Mouse (Mus musculus) testis, adult 2 months (tissue): ENCODE measurements around the gene Zbtb38. TPM values are rescaled to one million over a fixed set of nuclear protein-coding genes. Genes with fewer than 3 reads are reported as not detected.

Source experiments
- H3K27ac ChIP-seq: fragments of 200-500 bp; 2 replicates; pipeline ENCODE4 v1.5.1; 2012; ENCODE audit warnings: low read depth, low read length; ENCODE audit not compliant: control insufficient read depth, insufficient read depth
- H3K27me3 ChIP-seq: fragments of 200-500 bp; 2 replicates; pipeline ENCODE4 v1.6.1; 2012; ENCODE audit warnings: mild to moderate bottlenecking, low read length, moderate library complexity; ENCODE audit not compliant: control insufficient read depth, insufficient read depth
- H3K36me3 ChIP-seq: fragments of 200-500 bp; 2 replicates; pipeline ENCODE4 v1.6.1; 2012; ENCODE audit warnings: mild to moderate bottlenecking, low read length; ENCODE audit not compliant: control insufficient read depth, insufficient read depth
- H3K4me1 ChIP-seq: fragments of 200-500 bp; 2 replicates; pipeline ENCODE4 v1.6.1; 2012; ENCODE audit warnings: low read length; ENCODE audit not compliant: control insufficient read depth, insufficient read depth
- H3K4me3 ChIP-seq: fragments of 200-500 bp; 2 replicates; pipeline ENCODE4 v1.5.1; 2012; ENCODE audit warnings: low read depth, mild to moderate bottlenecking, low read length, moderate library complexity, mixed read lengths; ENCODE audit not compliant: control insufficient read depth
- CTCF ChIP-seq: fragments of 200-500 bp; IDR thresholded peaks from 2 replicates; pipeline ENCODE4 v1.5.1; 2012; ENCODE audit warnings: low read depth, mild to moderate bottlenecking, inconsistent platforms, low read length, moderate library complexity; ENCODE audit not compliant: control insufficient read depth, insufficient read depth, insufficient replicate concordance
- POLR2A ChIP-seq: fragments of 200-500 bp; IDR thresholded peaks from 2 replicates; pipeline ENCODE4 v1.6.1; 2012; ENCODE audit warnings: low read depth, mild to moderate bottlenecking, inconsistent platforms, low read length, moderate library complexity; ENCODE audit not compliant: control insufficient read depth
- polyA plus RNA-seq: library from polyadenylated mRNA; depleted of rRNA; stranded (reverse); fragments of >200 nt; gene quantifications from 2 replicates; pipeline ENCODE4 v1.2.3, GENCODE M21; 2012

The Zbtb38 gene
- polyA plus RNA-seq, 1 experiment: 2.4 TPM

DNA sequence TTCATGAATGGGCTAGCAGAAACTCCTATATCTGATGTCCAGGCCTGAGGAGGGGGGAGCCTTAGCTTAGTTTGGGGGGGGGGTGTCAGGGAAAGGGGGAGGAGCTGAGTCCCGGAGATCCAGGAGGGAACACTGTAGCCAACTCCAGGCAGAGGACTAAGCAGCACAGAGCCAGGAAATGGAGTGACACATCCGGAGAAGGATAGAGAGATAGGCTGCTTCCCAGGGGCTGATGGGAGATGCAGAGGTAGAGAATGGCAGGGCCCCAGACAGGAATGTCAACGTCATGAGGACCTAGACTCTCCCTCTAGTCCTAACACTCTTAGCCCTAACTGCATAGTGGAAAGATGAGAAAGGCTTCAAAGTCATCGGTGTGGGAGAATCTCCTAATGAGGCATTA lies 44.7 kb downstream of the Zbtb38 start:
- Histone ChIP-seq H3K27ac (no peak overlapping the region), H3K4me1 (peaks cover 5% of the 10 kb centered on the region), H3K36me3 (no peaks in the 10 kb centered on the region), H3K27me3 (no peaks in the 10 kb centered on the region), H3K4me3 (no peak overlapping the region)
- TF ChIP-seq CTCF (no peak), POLR2A (no peak)

DNA sequence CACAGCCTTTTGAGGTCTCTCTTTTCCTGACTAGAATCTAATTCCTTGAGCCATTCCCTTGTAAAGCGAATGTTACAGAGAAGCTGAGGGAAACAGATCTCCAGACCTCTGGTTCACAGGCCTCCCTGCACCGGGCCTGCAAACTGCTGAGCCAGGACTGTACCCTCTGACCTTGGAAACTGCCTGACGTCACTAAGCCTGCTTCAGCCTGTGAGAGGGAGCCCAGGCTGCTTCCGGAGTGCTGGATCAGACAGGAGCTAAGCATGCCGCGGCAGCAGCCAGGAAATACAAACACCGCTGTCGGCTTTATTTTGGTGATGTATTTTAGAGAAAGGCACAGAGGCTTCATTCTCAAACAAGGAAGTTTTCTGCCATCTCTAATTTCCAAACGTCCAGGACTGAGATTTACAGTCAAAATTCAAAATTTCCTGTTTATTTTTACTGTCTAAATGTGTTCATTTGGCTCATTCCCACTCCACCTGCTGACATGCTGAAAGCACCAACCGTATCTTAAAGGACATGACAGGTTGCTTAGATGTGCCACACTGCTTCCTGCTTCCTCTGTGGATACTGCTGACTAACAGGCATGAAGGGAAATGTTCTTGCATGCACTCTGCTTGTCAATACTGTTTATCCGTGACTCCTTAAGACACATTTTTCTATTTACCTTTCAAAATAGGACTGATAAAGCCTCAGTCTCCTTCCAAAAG lies 46.9 kb downstream of the Zbtb38 start:
- Histone ChIP-seq H3K27me3 (no peaks in the 10 kb centered on the region), H3K4me3 (no peak overlapping the region), H3K27ac (no peak overlapping the region)

DNA sequence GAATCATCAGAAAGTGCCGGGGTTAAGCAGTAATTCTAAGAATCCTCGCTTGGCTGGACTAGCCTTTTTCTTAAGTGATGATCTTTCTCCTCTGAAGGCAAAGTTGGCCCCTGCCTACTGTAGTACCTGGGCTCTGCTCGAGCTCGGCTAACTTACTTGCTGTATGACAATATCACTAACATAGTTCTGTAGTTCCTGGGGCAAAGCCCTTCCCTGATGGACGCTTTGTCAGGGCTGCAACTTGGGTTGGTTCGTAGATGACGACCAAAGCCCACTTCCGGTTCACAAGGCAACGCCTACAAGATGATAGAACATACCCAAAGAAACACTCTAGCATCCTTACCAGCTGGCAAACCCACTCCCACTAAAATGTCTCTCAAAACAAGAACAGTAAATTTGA lies 47.7 kb downstream of the Zbtb38 start:
- Histone ChIP-seq H3K27ac (no peak overlapping the region), H3K36me3 (no peaks in the 10 kb centered on the region), H3K4me3 (no peak overlapping the region), H3K27me3 (no peaks in the 10 kb centered on the region), H3K4me1 (peaks cover 5% of the 10 kb centered on the region)
- TF ChIP-seq POLR2A (no peak), CTCF (no peak)

More for the DNA sequence above, 46.9 kb downstream of the Zbtb38 start:
- TF ChIP-seq CTCF: no peak
- TF ChIP-seq POLR2A: no peak
- H3K4me1 ChIP-seq: peaks cover 5% of the 10 kb centered on the region
- H3K36me3 ChIP-seq: no peaks in the 10 kb centered on the region

DNA sequence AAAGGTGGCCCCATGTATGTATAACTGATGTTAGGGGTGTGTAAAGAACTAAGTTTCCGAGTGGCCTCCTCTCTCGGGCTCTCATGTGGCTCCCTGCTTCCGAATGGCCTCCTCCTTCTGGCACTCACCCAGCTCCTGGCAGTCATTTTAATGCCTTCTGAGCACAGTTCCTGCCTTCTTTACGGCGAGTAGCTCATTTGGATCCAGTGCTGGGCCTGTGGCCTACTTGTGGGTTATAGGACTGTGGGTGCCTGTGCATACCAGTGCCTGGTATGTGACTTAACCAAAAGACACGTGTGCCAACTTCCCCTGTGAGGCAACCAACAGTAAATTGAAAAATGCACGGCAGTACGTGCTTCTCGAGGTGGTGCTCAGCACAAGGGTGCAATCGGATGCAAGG lies 50.7 kb downstream of the Zbtb38 start:
- Histone ChIP-seq H3K4me3 (no peak overlapping the region), H3K27me3 (no peaks in the 10 kb centered on the region), H3K36me3 (no peaks in the 10 kb centered on the region), H3K27ac (no peak overlapping the region), H3K4me1 (peaks cover 5% of the 10 kb centered on the region)
- TF ChIP-seq CTCF: no peak
- TF ChIP-seq POLR2A: no peak

DNA sequence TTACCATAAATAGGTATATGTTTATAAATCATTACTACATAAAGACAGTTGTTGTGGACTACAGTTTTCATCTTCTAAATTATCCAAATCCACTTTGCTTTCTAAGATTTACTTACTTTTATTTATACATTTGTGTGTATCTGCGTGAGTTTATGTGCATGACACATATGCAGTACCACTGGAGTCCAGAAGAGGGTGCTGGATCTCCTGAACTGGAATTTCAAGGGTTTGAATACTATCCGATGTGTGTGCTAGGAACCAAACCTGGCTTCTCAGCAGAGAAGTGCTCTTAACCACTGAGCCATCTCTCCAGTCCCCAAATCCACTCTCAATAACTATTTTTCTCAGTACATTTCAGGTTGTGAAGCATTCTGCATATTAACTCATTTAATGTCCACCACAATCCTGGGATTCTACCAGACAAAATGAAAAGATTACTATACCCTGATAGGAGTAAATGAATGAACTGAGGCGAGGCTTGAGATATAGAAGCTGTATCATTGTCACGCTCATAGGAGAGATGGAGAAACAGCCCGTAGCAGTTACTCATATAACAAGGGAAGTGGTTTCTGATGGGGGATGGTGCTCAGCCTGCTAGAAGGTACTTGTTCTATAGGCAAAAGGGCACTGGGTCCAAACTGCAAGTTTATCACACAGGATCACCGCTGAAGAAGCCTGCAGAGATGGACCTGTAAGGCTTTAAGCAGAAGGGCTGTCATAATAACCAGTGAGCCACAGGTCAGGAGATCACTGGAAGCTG lies 53.2 kb downstream of the Zbtb38 start:
- Histone ChIP-seq H3K36me3 (no peaks in the 10 kb centered on the region), H3K27me3 (no peaks in the 10 kb centered on the region), H3K4me1 (no peaks in the 10 kb centered on the region), H3K27ac (no peak overlapping the region), H3K4me3 (no peak overlapping the region)
- TF ChIP-seq CTCF (no peak), POLR2A (no peak)

DNA sequence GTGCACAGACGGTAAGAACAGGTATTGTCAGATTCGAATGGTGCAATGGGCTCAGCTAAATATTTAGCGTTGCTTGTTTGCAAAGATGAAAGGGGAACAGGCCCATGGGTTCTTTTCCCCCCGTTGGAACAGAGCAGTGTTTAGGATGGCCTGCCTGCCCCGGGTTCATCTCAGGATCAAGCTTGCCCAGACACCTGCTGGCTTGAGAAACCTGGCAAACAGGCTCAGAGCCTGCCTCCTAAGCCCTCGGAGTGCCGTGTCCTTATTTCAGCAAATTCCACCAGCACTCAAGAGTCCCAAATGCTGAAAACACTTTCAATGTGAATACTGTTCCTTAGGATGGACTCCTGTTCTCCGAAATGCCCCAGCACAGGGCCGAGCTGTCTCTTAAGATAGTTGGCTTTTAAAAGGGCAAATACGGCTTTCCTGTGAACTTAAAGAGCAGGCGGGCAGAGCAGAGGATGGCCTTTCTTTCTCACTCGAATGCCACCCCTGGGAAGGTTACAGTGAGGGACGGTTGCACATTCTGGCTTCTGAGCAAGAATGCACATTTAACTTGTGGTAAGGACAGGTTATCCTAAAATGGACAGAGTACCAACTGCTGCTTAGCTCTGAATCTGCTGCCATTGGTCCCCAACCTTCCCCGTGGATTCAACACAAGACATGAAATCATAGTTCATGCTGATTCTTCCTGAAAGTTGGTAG lies 55.7 kb downstream of the Zbtb38 start:
- no peaks in the 10 kb centered on the region for H3K36me3 ChIP-seq
- no peaks in the 10 kb centered on the region for H3K27me3 ChIP-seq
- H3K4me3 ChIP-seq: no peak overlapping the region
- TF ChIP-seq CTCF (no peak), POLR2A (no peak)
- no peaks in the 10 kb centered on the region for H3K4me1 ChIP-seq
- H3K27ac ChIP-seq: no peak overlapping the region

DNA sequence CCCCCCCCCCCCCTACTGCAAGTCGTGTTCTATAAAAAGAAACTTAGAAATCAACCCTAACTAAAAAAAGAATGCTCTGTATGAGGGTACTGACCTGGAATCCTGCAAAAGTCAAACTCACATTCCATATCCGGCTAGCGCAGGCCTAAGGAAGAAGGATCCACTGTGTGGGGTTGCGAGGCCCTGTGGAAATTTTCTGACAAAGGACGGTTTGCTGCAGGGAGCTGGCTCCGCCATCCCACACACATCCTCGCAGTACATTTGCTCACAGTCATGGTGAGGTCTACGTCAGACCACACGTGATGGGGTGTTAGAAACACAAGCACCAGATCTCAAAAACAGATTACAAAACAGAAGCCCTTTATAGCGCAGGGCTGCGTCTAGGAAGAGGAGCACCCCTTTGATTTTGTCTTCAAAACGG lies 56.5 kb downstream of the Zbtb38 start:
- Histone ChIP-seq H3K36me3 (no peaks in the 10 kb centered on the region), H3K27me3 (no peaks in the 10 kb centered on the region), H3K4me3 (no peak overlapping the region), H3K27ac (no peak overlapping the region), H3K4me1 (no peaks in the 10 kb centered on the region)
- TF ChIP-seq CTCF (no peak), POLR2A (no peak)
